Mouse (Mus musculus) hematopoietic stem cell, adult 5-6 weeks (primary cell): ENCODE results near the gene Robo2. TPM values are rescaled to one million over a fixed set of nuclear protein-coding genes. Genes with fewer than 3 reads are reported as not detected.
"Not testable (repeated sequence)": the region's sequence is repeated elsewhere in the genome, so short reads cannot be mapped to it uniquely, and the experiment has no call there.

Experiments used
- ATAC-seq, 2 experiments: fragments of 125-278 bp in 1 of 2; replicated peaks in 1 of 2; 2 replicates each; pipeline ENCODE4 v1.8.0; 2016 to 2017; ENCODE audit warnings: inconsistent platforms in 2 of 2, mild to moderate bottlenecking in 2 of 2, moderate number of reproducible peaks in 2 of 2, low read depth in 1 of 2, moderate TSS enrichment in 1 of 2; ENCODE audit not compliant: low FRiP score in 2 of 2, poor library complexity in 2 of 2, severe bottlenecking in 2 of 2, insufficient read depth in 1 of 2, low TSS enrichment in 1 of 2
- total RNA-seq: library from RNA; stranded (forward); fragments of 172-1452, 232-1000 nt; gene quantifications from 2 replicates; pipeline ENCODE4 v1.2.3, GENCODE M21; 2017

Robo2 gene
- total RNA-seq, 1 experiment from 2014 or later, result not detected

DNA sequence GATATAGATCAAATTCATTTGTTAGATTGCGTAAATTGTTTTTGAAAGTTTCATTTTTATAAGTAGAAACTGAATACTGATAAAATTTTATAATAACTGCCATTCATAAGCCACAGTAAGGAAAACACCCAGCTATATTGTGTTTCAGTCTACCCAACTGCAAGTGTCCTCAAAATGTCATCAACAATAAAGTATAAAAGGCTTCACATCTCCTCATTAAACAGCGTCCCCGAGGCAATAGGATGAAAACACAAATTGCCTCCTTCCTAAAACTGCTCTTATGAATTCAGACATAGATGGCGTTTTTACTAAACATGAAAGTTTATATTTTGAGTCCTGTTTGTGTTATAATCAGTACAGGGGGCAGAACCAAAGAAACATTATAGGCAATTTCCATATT is 249.6 kb downstream of the Robo2 start:
- no peak for ATAC-seq

DNA sequence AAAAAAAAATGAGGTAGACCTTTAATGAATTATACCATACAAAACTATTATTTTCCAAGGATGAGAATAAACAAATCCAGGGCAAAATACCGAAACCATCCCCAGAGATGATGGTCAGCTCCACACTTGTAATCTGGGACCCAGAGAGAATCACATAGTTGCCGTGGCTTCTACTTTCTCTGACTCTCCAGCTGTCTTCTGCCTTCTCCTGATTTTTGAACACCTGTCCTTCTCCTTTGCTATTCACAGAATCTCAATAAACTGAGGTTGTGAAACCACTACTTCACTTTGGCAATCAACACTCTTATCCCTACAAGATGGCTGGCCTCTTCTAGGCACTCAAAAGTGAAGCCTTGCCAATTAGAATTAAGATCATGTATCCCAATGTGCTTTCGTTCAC is 252.4 kb downstream of the Robo2 start:
- no peak for ATAC-seq

GRCm38 (mm10) chr16:74136181-74136580 is 275.4 kb downstream of the Robo2 start:
- ATAC-seq, result no peak

DNA sequence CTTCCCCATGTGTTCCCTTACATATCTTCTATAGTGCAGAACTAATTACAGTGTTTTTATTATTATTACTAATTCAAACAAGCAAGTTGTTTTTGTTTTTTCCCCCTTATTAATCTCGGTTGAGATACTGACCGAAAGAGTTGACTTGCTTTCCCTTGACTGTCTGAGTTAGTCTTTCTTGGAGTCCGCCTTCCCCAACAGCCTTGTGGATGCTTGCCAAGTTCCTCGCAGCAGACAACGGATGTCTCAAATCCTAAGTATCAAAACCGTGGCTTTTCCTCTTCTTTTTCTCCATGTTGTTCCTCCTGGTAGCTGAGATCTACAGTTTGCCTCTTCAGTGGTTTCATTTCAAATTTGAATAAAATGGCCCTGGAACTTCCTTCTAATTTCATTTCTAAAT is 278.8 kb downstream of the Robo2 start:
- no peak for ATAC-seq

- ATAC-seq, result 0 out of 4 replicates have a peak, but pooled peaks of 1 of the 2 experiments have one; percentile 12
These were observed 280.3 kb downstream of the Robo2 start for GRCm38 (mm10) chr16:74131370-74131769.

GRCm38 (mm10) chr16:74128443-74128983 is 283.1 kb downstream of the Robo2 start:
- ATAC-seq, result no peak

- no peak for ATAC-seq
These were observed 298.5 kb downstream of the Robo2 start for GRCm38 (mm10) chr16:74113155-74113554.

DNA sequence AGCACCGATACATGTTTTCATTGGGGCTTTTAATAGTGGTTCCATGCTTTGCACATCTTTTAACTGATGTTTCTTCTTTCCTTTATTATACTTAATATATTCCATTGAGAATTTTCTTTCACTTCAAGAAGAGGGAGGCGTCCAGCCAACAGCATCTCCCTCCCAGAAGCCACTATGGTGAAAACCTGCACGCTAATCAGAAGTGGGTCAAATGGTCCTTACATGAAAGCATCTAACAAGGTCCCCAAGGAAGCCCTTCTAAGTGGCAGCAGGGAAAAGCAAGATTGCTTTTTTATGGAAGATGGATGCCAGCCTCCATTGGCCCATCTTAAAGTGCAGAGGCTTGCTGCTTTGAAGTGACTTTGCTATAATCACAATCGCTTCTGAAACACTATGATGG is 300.5 kb downstream of the Robo2 start:
- ATAC-seq, result no peak

- not testable (repeated sequence) for ATAC-seq
These were observed 307.2 kb downstream of the Robo2 start for GRCm38 (mm10) chr16:74104449-74104848.

DNA sequence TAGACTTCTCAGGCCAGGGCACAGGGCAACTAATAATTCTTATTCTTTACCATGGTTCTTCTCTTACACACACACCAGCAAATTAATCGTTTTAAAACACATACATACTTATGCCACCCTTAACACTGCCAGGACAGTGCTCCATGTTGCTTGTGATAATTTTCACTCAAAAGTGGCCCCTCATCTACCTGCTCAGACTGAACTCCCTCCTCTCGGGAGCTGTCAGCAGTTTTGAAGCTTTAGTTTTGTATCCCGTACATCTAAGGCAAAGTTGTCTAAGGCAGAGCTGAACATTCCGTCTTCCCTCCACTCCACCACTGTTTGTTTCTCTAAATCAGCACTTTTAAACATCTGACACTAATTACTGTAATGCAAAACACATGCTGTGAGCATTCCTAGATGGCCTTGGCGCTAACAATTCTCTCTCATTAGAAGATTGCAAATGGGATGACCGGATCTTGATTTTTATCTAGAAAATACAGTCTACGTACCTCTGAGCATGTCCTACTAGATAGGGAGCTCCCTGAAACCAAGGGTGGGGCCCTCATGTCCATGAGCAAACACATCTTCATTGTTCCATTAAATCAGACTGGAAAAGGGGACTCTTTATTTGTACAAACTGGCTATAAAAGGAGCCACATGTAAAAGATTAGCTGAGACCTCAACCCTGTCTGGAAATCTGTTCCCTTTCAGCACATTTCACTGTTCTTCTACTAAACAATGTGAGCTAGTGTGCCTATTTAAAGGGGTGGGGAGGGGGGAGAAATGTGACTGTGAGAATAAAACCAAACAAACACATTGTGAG is 318.4 kb downstream of the Robo2 start:
- ATAC-seq, result no peak

GRCm38 (mm10) chr16:74089951-74090350 is 321.7 kb downstream of the Robo2 start:
- ATAC-seq, result no peak

DNA sequence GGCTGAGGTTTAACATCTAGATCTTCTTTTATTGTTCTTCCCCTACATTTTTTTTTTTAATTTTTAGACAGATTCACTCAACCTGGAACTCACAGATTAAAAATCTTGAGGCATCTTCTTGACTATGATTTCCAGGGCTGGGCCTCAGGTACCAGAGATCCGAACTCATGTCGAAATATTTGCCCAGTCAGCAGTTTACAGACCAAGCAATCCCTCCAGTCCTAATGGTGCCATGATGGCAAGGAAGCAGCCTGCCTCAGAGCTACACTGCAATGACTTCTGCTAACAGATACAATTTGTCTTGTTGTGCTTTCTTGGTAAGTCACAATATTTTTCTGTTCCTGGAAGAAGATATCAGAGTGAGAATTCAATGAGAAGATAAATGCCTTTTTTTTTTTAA is 327.4 kb downstream of the Robo2 start:
- ATAC-seq, result no peak

DNA sequence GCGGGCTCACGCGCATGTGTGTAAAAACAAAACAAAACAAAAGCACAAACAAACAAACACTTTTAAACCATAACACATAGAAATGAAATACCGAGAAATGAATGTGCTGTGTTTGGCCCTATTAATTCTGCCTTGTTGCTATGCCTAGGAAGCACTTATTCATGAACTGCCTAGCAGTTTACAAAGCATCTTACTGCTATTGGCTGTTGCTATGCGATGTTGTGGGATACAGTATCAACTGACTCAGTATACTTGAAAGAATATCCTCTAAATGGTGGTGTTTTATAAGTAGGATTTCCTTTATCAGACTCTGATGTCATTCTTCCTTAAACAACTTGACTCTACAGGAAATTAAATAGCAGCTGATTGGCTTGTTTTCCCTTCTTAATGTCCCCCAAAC is 339.0 kb downstream of the Robo2 start:
- ATAC-seq, result no peak

GRCm38 (mm10) chr16:74070628-74071027 is 341.0 kb downstream of the Robo2 start:
- no peak for ATAC-seq

DNA sequence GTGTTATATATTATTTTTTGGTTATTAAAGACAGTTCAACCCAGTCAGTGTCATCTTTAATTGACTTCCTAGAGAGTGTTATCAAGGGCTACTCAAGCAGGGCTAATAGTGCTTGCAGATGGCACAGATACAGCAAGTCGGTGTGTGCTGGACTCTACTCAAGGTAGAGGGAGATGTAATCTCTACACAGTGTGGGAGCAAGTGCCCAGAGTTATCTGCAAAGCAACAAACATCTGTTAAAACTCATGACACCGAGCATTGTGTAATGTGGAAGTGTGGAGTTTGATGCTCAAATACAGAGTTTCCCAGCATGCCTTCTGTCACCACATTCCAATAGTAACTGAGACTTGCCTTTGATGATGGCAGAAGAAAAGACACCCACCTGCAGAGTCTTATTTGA is 345.7 kb downstream of the Robo2 start:
- no peak for ATAC-seq

- ATAC-seq, result no peak
These were observed 349.7 kb downstream of the Robo2 start for GRCm38 (mm10) chr16:74061951-74062350.

- ATAC-seq, result no peak
These were observed 350.1 kb downstream of the Robo2 start for GRCm38 (mm10) chr16:74061479-74061878.

- ATAC-seq, result no peak
These were observed 354.7 kb downstream of the Robo2 start for GRCm38 (mm10) chr16:74056886-74057285.

GRCm38 (mm10) chr16:74056210-74056609 is 355.4 kb downstream of the Robo2 start:
- no peak for ATAC-seq
